Mouse (Mus musculus) cortical plate, adult 2 months (tissue): ENCODE measurements around the gene Rnaseh2a.

ENCODE experiments used
- CTCF ChIP-seq: fragments of 200-500 bp; IDR thresholded peaks from 2 replicates; pipeline ENCODE4 v1.5.1; 2011; ENCODE audit warnings: mild to moderate bottlenecking, control low read depth, low read length; ENCODE audit not compliant: insufficient read depth; ENCODE audit errors: extremely low read depth
- POLR2A ChIP-seq: fragments of 200-500 bp; IDR thresholded peaks from 2 replicates; pipeline ENCODE4 v1.6.1; 2011; ENCODE audit warnings: mild to moderate bottlenecking, low read length, control low read depth; ENCODE audit not compliant: insufficient read depth; ENCODE audit errors: extremely low read depth

- TF ChIP-seq POLR2A (no peak), CTCF (no peak)
Observed at GRCm38 (mm10) chr8:84990836-84991235, 21.3 kb upstream of the Rnaseh2a start.
